Mouse (Mus musculus): ENCODE data around the gene Gm10563. TPM values are rescaled to one million over a fixed set of nuclear protein-coding genes. Genes with fewer than 3 reads are reported as not detected.
"Not testable (repeated sequence)": the region's sequence is repeated elsewhere in the genome, so short reads cannot be mapped to it uniquely, and the experiment has no call there.

The Gm10563 gene
- total RNA-seq, 2 experiments from 2014 or later = not detected

DNA sequence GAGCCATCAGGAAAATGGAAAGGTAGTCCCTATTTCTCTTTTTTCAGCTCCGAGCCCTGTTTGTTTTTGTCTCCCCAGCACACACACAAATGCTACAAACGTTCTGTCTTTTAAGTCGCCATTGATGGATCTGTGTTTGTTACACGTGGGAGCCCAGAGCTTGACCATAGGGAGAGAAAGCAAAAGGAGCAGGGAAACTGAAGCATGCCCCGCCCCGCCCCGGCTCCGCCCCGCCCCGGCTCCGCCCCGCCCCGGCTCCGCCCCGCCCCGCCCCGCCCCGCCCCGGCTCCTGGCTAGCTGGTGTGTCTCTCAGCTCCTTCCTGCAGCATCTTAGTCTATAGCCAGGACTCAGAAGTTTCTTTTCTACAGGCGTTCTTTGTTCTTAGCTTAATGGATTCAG, 46.7 kb downstream of the Gm10563 start:
- no peak for DNase-seq

GRCm38 (mm10) chr4:155596606-155597005, 48.6 kb downstream of the Gm10563 start:
- DNase-seq = no peak

- no peak for DNase-seq
Observed at GRCm38 (mm10) chr4:155595777-155596176, 49.4 kb downstream of the Gm10563 start.

DNA sequence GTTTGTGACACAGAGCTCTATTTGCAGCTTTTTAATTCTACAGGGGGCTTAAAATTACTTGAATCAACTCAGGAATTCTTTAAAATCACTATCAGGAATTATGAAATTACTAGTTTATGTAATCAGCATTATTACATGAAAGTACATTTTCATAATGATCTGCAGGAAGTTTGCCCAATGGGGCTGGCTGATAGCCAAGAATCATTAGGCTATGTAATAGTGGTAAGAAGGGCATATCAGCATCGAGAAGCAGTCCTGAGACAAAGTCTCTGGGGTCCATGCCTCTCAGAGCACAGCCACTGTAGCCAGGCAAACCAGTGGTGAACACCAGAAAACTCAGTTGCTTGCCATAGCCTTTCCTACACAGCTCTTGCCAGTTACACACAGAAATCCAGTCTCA, 51.4 kb downstream of the Gm10563 start:
- DNase-seq = no peak

- DNase-seq = no peak
Observed at GRCm38 (mm10) chr4:155591012-155591719, 54.0 kb downstream of the Gm10563 start.

DNA sequence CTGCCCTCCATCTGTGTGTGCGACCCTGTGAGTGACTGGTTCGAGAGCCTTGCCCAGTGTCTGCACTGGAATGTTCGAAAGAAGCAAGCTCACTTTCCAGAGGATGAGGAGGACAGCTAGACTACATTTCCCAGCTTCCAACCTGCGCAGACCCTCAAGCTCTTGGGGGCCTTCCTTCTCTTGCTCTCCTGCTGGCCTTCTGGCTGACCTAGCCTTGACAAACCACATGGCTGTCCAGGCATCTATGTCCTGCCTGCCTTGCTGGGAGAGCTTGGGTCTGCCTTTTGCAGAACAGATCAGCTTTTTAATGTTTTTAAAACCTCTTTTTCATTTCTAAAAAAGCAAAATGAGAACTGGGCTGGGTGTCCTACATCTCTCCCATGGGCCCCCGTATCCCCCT, 55.9 kb downstream of the Gm10563 start:
- DNase-seq = no peak

DNA sequence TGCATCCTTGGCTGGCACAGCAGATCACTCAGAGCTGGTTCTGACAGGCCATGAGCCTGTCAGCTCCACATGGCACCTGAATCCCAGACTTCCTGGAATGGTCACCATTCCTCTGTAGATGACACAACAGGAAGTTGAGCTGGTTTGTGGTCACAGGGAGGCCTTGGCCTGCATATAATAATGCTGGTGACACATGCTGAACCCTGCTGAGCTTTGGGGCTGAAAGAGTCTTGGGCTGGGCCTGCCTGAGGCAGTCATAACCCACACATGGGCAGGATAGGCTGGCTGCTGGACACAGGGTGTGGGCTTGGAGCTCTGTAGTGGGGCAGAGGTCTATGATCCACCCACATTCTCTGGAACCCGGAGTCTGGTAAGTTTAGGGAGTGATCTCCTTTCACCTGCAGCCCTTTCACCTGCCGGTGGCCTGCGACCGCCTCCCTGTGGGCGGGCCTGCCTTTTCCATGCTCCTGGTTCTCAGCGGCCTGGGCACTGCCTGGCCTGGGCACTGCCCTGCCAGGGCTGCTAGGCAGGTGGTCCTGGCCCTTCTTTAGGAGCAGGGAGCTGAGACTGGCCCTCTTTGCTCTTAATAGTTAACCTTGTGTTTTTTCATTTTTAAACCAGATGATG, 62.8 kb downstream of the Gm10563 start:
- no peak for DNase-seq

DNA sequence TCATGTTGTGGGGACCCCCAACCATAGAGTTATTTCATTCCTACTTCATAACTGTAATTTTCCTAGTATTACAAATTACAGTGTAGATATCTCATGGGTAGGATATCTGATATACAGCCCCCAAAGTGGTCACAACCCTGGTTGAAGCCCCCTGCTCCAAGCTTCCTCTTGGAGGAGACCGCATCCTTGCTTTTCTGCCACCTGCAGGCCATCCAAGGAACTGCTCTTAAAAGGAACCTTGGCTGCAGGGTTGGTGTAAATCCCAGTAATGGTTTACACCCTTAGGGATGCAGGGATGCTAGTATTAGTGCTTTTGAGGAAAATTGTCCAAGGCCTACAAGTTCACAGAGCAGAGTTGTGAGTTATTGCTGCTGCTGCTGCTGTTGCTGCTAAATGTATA, 64.8 kb downstream of the Gm10563 start:
- peak in 1 of 2 experiments; percentile 82 for DNase-seq

DNA sequence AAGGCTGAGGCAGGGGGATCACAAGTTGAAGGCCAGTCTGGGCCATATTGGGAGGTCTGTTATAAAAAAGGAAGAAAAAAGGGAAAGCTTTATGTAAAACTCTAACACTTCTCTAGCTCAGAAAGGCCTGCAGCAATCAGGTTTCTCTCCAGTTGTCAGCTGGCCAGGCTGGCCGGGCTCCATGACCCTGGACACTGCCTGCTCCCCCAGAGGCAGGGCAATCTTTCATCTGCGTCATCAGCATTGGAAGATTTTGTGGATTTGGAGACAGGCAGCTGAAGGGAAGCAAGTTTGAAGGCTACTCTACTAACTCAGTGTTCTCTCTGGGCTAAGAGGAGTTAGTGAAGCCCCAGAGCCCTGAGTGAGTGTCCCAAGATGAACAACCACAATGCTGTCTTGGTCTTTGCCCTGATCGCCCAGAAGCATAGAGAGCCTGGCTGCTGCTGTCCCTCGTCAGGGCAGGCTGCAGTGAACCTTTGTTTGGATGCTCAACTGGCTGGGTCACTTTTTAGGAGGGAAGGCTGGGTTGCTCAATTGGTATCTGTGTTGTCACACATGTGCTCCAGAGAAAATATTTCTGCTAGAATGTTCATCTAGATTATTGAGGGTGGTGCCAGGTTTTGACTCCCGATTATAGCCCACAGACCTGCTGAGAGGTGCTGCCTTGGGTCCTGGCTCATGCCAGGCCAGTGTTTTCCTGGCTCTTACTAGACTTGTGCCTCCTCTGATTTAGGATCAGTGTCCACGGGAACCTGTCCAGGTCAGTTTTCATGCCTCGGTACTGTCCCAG, 66.7 kb downstream of the Gm10563 start:
- DNase-seq = peak; percentile 78 to 79

DNA sequence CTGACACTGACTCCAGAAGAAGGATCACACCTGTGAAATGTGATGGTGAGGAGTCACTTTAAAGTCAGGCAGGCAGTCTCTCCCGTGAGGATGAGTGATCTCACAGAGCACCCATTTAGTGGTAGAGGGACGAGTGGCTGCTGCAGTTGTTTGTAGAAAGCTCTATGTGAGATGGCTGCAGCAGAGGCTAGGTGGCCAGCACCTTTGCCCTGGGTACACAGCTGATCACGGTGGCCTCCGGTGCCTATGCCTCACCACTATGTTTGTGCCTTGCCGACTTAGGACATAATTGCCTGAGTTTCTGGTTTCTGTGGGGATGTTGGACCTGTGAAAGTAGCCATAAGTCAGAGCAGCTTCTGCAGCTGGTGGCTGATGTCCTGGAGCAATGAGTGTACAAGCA, 67.5 kb downstream of the Gm10563 start:
- DNase-seq = no peak

- peak in 1 of 2 experiments; percentile 40 for DNase-seq
Observed at GRCm38 (mm10) chr4:155577132-155577531, 68.1 kb downstream of the Gm10563 start.

- no peak for DNase-seq
Observed at GRCm38 (mm10) chr4:155575521-155575920, 69.7 kb downstream of the Gm10563 start.

- no peak for DNase-seq
Observed at GRCm38 (mm10) chr4:155574931-155575330, 70.3 kb downstream of the Gm10563 start.

GRCm38 (mm10) chr4:155573876-155574275, 71.3 kb downstream of the Gm10563 start:
- no peak for DNase-seq

DNA sequence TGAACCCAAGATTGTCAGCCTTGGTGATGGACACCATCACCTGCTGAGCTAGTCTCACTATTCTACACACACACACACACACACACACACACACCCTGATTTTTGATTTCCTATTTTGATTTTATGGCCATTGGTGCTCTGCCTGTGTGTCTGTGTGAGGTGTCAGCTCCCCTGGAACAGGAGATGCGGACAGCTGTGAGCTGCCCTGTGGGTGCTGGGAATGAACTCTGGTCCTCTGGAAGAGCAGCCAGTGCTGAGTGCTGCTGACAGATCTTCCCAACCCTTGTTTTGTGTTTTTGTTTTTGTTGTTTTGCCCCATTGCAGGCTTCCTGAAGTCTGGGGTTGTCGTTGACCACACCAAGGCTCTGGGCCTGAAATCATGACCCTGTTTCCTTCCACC, 72.1 kb downstream of the Gm10563 start:
- no peak for DNase-seq

DNA sequence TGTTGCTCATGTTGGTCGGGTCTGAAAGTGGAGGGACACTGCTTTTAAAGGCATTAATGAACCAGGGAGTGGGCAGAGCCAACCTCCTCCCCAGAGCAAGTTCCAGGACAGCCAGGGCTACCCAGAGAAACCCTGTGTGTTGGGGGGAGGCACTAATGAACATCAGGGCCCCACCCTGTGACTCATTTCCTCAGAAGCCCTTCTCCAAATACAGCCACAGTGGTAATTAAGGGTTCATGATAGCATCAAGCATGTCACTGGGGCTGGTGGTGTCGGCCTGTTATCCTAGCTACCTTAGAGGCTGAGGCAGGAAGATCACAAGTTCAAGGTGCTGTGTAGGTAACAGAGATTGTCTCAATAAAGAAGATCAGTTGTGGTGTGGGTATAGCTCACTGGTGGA, 73.8 kb downstream of the Gm10563 start:
- DNase-seq = peak in 1 of 2 experiments; percentile 59

GRCm38 (mm10) chr4:155570315-155570714, 74.9 kb downstream of the Gm10563 start:
- DNase-seq = not testable (repeated sequence)

DNA sequence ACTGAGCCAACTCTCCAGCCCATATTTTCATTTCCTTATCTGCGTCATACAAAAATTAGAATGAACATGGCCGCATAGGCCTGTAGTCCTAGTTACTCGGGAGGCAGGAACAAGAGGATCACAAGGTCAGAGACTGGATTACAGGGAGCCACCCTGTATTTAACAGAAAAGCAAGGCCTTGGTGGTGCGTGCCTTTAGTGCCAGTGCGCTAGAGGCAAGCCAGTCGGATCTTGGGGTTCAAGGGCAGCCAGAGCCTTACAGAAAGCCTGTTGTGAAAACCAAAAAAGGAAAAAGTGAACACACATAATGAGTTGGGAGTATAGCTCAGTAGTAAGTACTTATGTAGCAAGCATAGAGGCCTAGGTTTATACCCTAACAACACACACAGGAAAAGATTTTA, 75.4 kb downstream of the Gm10563 start:
- DNase-seq = no peak

DNA sequence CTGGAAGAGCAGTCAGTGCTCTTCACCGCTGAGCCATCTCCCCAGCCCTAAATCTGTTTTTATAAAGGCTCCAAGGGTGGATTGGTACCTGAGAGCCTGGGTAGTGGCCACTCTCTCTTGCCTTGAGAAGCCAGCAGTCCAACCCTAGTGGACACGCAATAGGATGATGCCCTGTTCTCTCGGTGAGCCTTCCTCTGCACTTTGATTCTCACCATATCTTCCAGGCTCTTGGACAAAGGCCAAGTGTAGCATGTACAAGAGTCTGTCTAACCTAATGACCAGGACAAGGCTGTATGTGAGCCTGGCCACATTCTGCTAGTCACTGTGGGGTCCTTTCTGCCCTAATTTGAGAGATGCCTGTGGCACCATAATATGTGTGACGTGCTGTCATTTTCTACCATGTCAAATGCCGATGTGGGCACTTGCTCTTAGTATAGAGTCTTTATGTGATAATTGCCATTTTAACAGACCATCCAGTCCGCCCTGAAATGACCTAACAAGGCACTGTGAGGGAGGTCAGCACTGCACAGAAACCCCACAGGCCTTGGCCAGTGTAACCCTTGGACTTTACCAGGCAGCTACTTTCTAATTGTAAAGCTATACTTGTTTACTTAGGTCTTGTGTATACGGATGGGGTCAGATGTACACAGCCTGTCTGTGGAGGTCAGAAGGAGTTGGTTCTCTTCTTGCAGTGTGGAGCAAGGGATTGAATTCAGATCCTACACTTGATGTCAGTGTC, 76.4 kb downstream of the Gm10563 start:
- no peak for DNase-seq

- peak in 1 of 2 experiments; percentile 67 for DNase-seq
Observed at GRCm38 (mm10) chr4:155568170-155568569, 77.0 kb downstream of the Gm10563 start.

GRCm38 (mm10) chr4:155566555-155566954, 78.7 kb downstream of the Gm10563 start:
- no peak for DNase-seq

Data from heart, adult 18-20 months (tissue).